Comparison of ENCODE assay signal across 9 mouse cellular contexts in genomic region chr6:143259169-143259629, GRCm38 (mm10).
DNase-seq lines count a peak whose midpoint lies in the region; ATAC-seq and TF ChIP-seq lines count a peak whose summit lies in the region.
"Had no signal": no experiment of that assay in that cellular context is flagged by ENCODE, and none has a peak within 500 bp of the region (broad histone marks: within the 10 kb centered on the region; RNA-seq: fewer than 3 reads in every experiment).

No protein-coding gene starts in this region.

- intact Hi-C loops in left cerebral cortex, postnatal 10 days (cut with DNase I) = no loop called here

- 17% methylated on average over 17 of the region's 17 CpGs for WGBS in hindbrain, embryonic 14.5 days
- 27% methylated on average over 17 of the region's 17 CpGs for WGBS in neural tube, embryonic 12.5 days

- H3K9ac ChIP-seq in hindbrain, embryonic 14.5 days = no peak overlapping the region
- no peak overlapping the region for H3K9ac ChIP-seq in neural tube, embryonic 12.5 days

- H3K4me1 ChIP-seq in cortical plate, adult 2 months (ENCODE audit: control insufficient read depth, insufficient read depth, low read length) = 0 out of 2 replicates have a peak, but pooled peaks cover 2% of the 10 kb centered on the region
- peaks cover 26% of the 10 kb centered on the region for H3K4me1 ChIP-seq in hindbrain, embryonic 14.5 days (replicated peaks; ENCODE audit: control insufficient read depth, insufficient read depth, low read length)
- peaks cover 27% of the 10 kb centered on the region for H3K4me1 ChIP-seq in neural tube, embryonic 12.5 days

- peak; percentile 68; the same call in 1 of the 2 replicates for ATAC-seq in hindbrain, embryonic 14.5 days (ENCODE audit: low FRiP score)
- peak; percentile 73 for ATAC-seq in neural tube, embryonic 12.5 days (ENCODE audit: low FRiP score, low read depth)

- H3K27me3 ChIP-seq in hindbrain, embryonic 14.5 days (ENCODE audit: control insufficient read depth, insufficient read depth, low read length) = no peaks in the 10 kb centered on the region; the same call in 1 of the 2 replicates
- H3K27me3 ChIP-seq in neural tube, embryonic 12.5 days (replicated peaks) = no peaks in the 10 kb centered on the region

- no peak overlapping the region for H3K4me3 ChIP-seq in cortical plate, adult 2 months (ENCODE audit: insufficient read depth, low read length)
- H3K4me3 ChIP-seq in hindbrain, embryonic 14.5 days (replicated peaks; ENCODE audit: low read length) = no peak overlapping the region
- H3K4me3 ChIP-seq in neural tube, embryonic 12.5 days = no peak overlapping the region

- TF ChIP-seq POLR2A in cortical plate, adult 2 months (IDR thresholded peaks at IDR 0.05; ENCODE audit: extremely low read depth, insufficient read depth, low read length) = no peak

- H3K9me3 ChIP-seq in hindbrain, embryonic 14.5 days (ENCODE audit: control insufficient read depth, low read length) = no peaks in the 10 kb centered on the region
- 0 out of 2 replicates have a peak, but pooled peaks cover 3% of the 10 kb centered on the region for H3K9me3 ChIP-seq in neural tube, embryonic 12.5 days

- DNase-seq in left cerebral cortex, postnatal 10 days (ENCODE audit: extremely low spot score in 1 of 2, low spot score in 2 of 2) = peak; percentile 45 to 51
- no peak for DNase-seq in left cerebral cortex, adult 11 months (ENCODE audit: low spot score)
- peak; percentile 29 for DNase-seq in hindbrain, embryonic 14.5 days (ENCODE audit: low spot score)
- no peak for DNase-seq in kidney, adult 11 months
- no peak for DNase-seq in spleen, postnatal 10 days (ENCODE audit: low spot score in 2 of 2)
- no peak for DNase-seq in thymus, postnatal 0 days (ENCODE audit: low spot score)
- DNase-seq: heart, adult 18-20 months had no signal

- TF ChIP-seq CTCF in cortical plate, adult 2 months (IDR thresholded peaks at IDR 0.05; ENCODE audit: extremely low read depth, insufficient read depth, low read length) = no peak

- peak overlapping the region; percentile 39 for H3K4me2 ChIP-seq in hindbrain, embryonic 14.5 days (replicated peaks)
- peak overlapping the region; percentile 52 for H3K4me2 ChIP-seq in neural tube, embryonic 12.5 days (replicated peaks)

- peak overlapping the region; percentile 28 for H3K27ac ChIP-seq in cortical plate, adult 2 months (ENCODE audit: insufficient read depth, low read length)
- H3K27ac ChIP-seq in hindbrain, embryonic 14.5 days = peak overlapping the region; percentile 38
- no peak overlapping the region for H3K27ac ChIP-seq in neural tube, embryonic 12.5 days

- no peaks in the 10 kb centered on the region for H3K36me3 ChIP-seq in hindbrain, embryonic 14.5 days (replicated peaks; ENCODE audit: control insufficient read depth, insufficient read depth)
- no peaks in the 10 kb centered on the region for H3K36me3 ChIP-seq in neural tube, embryonic 12.5 days

Comparison
In these comparisons a context has a peak if more than half of its experiments do, and no peak if none do; other contexts are left out.
1. DNase-seq: peak in left cerebral cortex, postnatal 10 days (2 of 2) and hindbrain, embryonic 14.5 days (single experiment); none in left cerebral cortex, adult 11 months (single experiment), kidney, adult 11 months (single experiment), spleen, postnatal 10 days (0 of 2) and thymus, postnatal 0 days (single experiment).